Mouse (Mus musculus) thymus, adult 2 months (tissue): ENCODE data around the gene Fgf11.

Experiments
- CTCF ChIP-seq: fragments of 200-500 bp; IDR thresholded peaks from 2 replicates; pipeline ENCODE4 v1.5.1; 2012; ENCODE audit warnings: mild to moderate bottlenecking, control low read depth, low read length, moderate library complexity, borderline replicate concordance; ENCODE audit not compliant: control insufficient read depth, poor library complexity, insufficient read depth; ENCODE audit errors: extremely low read depth
- POLR2A ChIP-seq: fragments of 200-500 bp; IDR thresholded peaks from 2 replicates; pipeline ENCODE4 v1.6.1; 2012; ENCODE audit warnings: mild to moderate bottlenecking, low read length, control low read depth, moderate library complexity; ENCODE audit not compliant: control insufficient read depth, poor library complexity, insufficient read depth; ENCODE audit errors: extremely low read depth

DNA sequence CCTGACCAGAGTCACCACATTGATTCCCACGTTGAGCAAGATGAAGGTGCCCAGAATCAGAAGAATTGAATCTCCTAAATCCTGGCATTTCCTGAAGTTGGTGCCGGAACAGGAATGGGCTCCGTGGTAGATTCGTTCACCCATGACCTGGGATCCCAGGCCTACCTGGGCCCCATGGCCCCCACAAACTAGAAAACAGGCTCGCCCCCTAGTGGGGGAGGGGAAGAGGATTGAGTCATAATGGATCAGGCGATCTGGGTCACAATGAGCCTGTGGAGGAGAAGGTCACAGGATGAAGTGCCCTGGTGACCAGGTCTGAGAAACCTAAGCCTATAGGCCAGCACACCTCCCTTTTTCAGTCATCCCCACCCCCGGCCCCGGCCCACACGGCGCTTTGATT lies 13.5 kb upstream of the Fgf11 start, which contains the start of gene Gm39566:
- TF ChIP-seq CTCF (peak; percentile 28; the same call in 1 of the 2 replicates), POLR2A (no peak)
